Mouse (Mus musculus) layer of hippocampus, adult 9-11 months (tissue): ENCODE results near the gene Ext2.

Experiments
- DNase-seq: peaks from one replicate; pipeline ENCODE4 v3.0.0; 2022

The Ext2 gene

GRCm38 (mm10) chr2:93723138-93723744, 99.1 kb downstream of the Ext2 start:
- no peak for DNase-seq

DNA sequence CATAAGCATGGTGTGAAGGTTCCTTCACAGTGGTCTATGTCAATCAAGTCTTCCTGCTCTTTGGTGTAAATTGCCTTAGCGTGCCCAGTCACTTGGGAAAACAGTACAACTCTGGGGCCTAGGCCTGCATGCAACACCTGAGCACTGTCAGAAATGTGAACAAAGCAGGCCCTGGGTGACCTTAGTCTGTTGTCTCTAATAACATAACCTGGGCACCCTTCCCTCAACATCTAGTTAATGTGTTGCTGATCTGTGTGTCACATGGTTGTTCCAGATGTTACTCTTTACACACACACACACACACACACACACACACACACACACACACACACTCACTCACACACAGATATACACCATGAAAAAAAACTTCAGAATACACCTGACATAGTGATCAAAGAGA, 101.4 kb downstream of the Ext2 start:
- no peak for DNase-seq

DNA sequence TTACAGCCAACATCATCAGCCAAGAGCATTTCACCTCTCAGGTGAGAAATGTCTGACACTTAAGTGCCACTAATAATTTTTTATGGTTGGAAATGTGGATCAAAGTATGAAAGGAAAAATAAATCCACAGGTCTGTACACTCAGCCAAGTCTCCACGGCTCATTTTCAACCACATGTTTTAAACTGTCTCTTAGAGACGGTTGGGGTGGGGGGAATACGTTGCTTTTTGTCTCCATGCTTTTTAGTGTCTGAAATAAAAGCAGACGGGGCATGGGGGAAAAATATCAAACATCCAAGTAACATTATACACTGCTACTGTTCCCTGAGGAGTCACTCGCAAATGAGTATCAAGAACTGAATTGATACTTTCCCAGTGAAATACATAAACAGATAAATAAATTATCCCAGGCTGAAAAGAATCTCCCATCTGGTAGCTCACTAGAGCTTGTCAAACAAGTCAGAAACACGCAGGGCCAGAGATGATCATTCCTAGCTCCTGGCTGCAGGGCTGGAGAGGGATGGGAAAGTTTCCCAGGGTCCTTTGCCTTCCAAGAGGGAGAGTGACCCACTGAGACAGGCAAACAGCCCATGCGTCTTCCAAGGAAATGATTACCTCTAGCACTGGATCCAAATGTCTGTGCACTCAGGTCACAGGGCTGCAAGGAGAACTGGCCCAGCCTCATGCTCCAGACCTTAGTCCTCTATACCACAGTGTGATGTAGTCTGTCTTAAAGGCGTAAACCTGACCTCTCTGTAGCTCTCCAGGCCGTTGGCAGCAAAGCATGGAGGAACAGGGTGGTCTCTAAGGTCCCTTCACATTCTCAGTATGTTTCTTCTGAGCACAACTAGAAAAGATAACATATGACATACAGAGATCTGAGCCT, 102.3 kb downstream of the Ext2 start:
- DNase-seq = no peak

DNA sequence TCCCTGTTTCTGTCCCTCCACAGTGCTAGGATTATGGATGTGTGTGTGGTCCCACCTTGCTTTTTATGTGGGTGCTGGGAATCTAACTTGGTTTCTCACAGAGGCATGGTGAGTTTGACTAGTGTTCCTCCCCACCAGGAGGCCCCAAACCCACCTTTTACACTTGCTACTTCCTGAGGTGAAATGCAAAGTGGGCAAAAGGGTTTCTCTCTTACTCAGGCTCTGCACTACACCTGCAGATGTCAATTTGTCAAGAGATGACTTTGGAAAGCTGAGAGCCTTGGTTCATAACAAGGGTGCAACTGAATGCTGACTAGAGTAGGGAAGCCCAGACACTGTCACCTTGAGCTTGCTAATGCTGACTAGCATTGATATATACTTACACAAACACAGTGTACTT, 109.1 kb downstream of the Ext2 start:
- no peak for DNase-seq

DNA sequence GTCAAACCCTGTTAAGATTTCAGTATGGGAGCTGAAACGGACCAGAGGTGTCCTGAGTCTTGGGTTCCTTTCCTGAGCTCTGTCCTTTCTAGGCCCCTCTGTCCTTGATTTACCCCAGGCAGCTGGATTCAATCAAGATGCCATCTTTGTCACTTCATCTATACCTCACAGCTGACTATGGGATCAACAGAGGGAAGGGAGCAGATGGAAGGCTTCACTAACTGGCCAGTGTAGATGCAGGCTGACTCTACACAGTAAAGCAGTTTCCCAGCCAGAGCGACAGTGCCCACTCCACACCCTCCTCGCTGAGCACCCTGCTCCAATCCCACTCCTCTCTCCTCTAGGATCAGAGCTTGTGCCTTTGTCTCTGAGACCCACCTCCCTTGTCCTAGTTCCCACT, 110.9 kb downstream of the Ext2 start:
- no peak for DNase-seq

DNA sequence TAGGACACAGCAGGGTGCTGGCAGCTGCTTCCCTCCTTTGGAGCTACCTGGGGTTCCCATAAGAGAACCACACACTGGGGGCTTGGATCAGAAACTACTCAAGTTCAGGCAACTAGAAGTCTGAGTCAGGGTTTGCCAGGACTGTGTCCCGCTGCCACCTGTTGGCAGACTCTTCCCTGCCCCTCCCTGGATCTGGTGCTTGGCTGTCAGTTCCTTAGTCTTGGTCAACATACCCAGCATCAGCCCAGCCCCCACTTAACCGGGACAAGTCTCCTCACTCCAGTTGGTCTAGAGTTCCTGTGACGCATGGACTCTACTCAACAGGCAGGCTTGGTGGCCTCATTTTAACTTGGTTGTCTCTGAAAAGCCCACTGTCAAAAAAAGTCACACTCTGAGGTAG, 112.7 kb downstream of the Ext2 start:
- no peak for DNase-seq

DNA sequence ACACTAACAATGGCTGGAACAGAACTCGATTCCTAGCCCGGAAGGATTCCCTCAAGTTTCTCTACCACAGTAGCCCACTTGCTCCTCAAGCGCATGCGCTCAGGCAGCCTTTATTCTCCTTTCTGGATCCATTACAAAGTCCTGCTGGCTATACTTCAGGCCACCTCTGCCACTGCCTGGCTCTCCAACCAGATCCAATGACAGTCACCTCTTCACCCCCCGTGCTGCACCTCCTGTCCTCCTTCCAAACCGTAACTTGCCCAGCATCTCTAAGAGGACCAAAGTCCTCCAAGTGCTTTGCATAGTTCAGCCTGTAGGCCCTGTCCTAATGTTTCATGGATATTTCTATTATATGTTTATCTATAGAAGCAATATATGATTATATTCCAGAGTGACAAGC, 113.1 kb downstream of the Ext2 start:
- DNase-seq = no peak

DNA sequence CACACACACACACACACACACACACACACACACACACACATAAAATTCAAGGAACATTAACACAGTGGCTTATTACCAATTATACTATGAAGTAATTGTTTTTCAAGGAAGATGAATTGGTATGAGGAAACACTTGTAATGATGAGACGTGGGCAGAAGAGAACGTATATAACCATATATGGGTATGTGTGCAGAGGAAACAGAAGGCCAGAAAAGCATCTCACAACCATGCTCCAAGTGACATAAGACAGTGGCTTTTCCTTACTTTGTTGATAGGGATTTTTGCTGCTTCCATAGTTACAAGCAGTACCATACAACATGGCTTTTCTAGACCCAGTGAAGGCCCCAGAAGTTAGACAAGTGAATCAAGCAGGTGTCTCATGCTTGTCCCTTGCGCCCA, 115.5 kb downstream of the Ext2 start:
- DNase-seq = no peak

- DNase-seq = no peak
Measured at GRCm38 (mm10) chr2:93706407-93706806, 116.0 kb downstream of the Ext2 start.

DNA sequence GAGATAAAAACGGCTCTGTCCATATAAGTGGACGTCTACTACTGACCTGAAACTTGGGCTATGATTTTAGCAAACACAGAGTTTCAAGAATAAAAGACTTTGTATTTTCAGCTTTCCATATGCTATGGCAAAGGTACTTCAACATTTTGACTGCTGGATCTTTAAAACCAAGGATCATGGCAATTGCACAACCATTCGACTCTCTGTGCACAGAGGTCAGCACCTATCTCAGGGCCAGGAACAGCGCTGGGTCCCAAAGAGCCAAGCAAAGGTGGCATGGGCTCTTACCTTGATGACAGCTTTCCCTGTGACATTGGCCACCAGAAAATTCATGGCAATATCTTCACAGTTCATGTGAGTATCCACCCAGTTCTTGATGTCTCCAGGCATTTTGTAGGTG, 118.2 kb downstream of the Ext2 start:
- no peak for DNase-seq

DNA sequence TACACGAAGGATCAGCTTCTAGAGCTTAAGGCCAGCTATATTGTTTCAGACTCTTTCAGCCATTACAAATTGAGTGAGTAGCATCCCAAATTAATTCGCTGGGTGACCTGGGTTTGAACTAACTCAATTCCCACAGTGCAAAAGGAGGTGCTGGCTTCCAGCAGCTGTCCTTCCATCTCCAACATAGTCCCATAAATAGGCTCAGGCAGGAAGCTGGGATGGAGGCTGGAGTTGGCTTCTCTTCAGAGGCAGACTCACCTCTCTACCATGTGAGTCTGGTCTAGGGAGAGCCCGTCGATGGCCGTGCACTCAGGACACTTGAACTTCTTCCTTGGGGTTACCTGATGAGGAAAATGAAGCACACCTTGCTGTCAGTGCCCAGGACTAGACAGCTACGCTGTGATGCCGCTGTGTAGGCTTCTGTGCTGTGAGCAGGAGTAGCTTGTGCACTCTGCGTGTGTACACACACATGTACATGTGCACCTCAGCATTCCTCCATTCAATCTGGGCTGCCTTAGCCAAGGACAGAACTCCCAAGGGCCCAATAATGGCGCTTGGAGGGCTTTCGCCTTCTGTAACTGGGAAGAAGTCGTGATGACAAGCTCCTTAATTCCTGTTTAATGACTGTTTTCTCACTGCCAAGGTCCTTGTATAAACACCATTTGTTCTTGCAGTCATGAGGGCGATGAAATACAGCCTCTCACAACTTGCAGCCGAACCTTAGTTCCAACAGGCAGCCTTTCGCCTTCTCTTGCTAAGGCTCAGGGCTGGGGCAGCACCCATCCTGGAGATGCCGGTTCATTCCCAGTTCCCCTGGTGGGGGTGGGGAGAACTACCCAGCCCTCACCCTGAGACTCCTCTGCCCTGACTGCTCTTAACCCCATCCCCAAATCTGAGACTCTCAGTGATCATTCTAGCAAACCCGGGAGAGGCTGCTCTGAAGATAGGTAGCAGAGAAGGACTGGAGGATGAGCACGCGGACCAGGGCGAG, 119.1 kb downstream of the Ext2 start:
- DNase-seq = no peak

GRCm38 (mm10) chr2:93699346-93699745, 123.0 kb downstream of the Ext2 start:
- DNase-seq = no peak

GRCm38 (mm10) chr2:93696181-93696641, 126.2 kb downstream of the Ext2 start:
- DNase-seq = no peak

DNA sequence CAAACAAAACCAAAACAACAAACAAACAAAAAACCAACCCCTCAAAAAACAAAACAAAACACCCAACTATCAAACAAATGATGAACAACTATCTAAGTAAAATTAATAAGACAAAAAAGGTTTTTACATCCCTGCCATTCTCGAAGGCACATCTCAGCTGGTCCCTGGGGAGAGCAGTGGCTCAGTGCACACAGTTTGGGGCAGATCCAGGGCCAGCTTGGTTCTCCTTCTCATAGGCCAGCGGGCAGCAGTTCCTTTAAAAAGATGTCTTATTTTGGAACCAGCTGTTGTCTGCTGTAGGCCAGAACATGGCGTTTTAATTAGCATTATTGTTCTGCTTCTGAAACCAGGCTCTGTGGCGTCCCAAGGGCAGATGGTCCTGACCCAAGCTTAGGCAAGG, 129.3 kb downstream of the Ext2 start:
- DNase-seq = no peak

GRCm38 (mm10) chr2:93690064-93690930, 132.1 kb downstream of the Ext2 start:
- no peak for DNase-seq

- DNase-seq = no peak
Measured at GRCm38 (mm10) chr2:93683674-93684073, 138.7 kb downstream of the Ext2 start.

- no peak for DNase-seq
Measured at GRCm38 (mm10) chr2:93682601-93683202, 139.7 kb downstream of the Ext2 start.

- no peak for DNase-seq
Measured at GRCm38 (mm10) chr2:93681321-93681720, 141.0 kb downstream of the Ext2 start.

- DNase-seq = no peak
Measured at GRCm38 (mm10) chr2:93677231-93677630, 145.1 kb downstream of the Ext2 start.

DNA sequence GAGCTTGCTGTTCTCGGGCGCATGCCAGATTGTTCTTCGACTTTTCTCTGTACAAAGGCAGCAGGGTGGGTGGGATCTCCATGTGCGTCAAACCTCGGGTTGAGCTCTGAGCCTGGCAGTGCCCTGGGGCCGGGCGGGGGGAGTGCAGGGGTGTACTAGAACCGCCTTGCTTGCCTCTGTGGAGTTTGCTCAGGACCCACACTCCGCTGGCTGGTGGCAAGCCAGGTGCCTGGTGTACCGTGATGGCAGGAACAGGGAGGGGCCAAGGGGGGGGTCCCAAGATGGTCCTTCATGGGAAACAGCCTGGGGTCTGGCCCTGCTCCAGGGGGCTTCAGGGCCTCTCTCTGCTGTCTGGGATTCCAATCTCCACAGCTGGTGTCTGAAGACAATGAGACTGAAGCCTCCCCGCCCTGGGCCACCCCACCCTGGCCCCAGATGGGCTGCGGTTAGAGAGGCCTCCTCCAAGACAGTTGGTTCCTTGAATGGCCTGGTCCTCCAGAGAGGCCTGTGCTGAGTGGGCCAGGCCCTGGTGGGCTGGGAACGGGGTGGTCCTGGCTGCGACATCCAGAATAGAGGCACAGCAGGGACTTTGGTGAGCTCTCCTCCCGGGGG, 150.7 kb downstream of the Ext2 start:
- no peak for DNase-seq

- DNase-seq = peak; percentile 34
Measured at GRCm38 (mm10) chr2:93666146-93666858, 156.1 kb downstream of the Ext2 start.
